Mouse (Mus musculus): ENCODE results near the gene Zfp967. TPM values are rescaled to one million over a fixed set of nuclear protein-coding genes. Genes with fewer than 3 reads are reported as not detected.
"Not testable (repeated sequence)": the region's sequence is repeated elsewhere in the genome, so short reads cannot be mapped to it uniquely, and the experiment has no call there.

Gene Zfp967
- not detected for polyA plus RNA-seq (2012; fragmentation: generic; extraction: Trizol)
- long read RNA-seq, experiment 1, partial matches to known transcripts = 1 of 1 reads
- long read RNA-seq, experiment 1, other reads (novel, unspliced or antisense) = 0 of 1 reads
- long read RNA-seq, experiment 2, partial matches to known transcripts = 0 of 4 reads
- long read RNA-seq, experiment 2, other reads (novel, unspliced or antisense) = 4 of 4 reads

GRCm38 (mm10) chr2:176520756-176521155 is at the start of gene Zfp967:
Gene Zfp967, plus strand, starts transcription at chr2:176521056.
- H3K36me3 ChIP-seq (ENCODE audit: control insufficient read depth, insufficient read depth); H3ac ChIP-seq (ENCODE audit: control insufficient read depth, insufficient read length, low read depth); H3K4me3 ChIP-seq (ENCODE audit: insufficient read depth, poor library complexity, severe bottlenecking); H3K79me2 ChIP-seq (ENCODE audit: control insufficient read depth, insufficient read depth); H3K79me3 ChIP-seq (ENCODE audit: low read depth); H3K27me3 ChIP-seq (ENCODE audit: control insufficient read depth, insufficient read depth, insufficient read length): not testable (repeated sequence)

GRCm38 (mm10) chr2:176486683-176487082 is 34.2 kb upstream of the Zfp967 start, which contains the start of gene Gm14434:
Gene Gm14434, minus strand, starts transcription at chr2:176486783.
- H3K36me3 ChIP-seq (ENCODE audit: control insufficient read depth, insufficient read depth); H3K79me2 ChIP-seq (ENCODE audit: control insufficient read depth, insufficient read depth); H3K27me3 ChIP-seq (ENCODE audit: control insufficient read depth, insufficient read depth, insufficient read length); H3ac ChIP-seq (ENCODE audit: control insufficient read depth, insufficient read length, low read depth); H3K79me3 ChIP-seq (ENCODE audit: low read depth); H3K4me3 ChIP-seq (ENCODE audit: insufficient read depth, poor library complexity, severe bottlenecking): not testable (repeated sequence)

Other genes starting within 250 kb of the Zfp967 start
- gene Gm11009, start 201.6 kb upstream of the Zfp967 start, polyA plus RNA-seq (2012; fragmentation: generic; extraction: Trizol) = not detected
- 0.67 TPM for gene Gm14435, start 97.5 kb upstream of the Zfp967 start, polyA plus RNA-seq (2012; fragmentation: generic; extraction: Trizol)
- gene Gm14434, start 34.3 kb upstream of the Zfp967 start, polyA plus RNA-seq (2012; fragmentation: generic; extraction: Trizol) = 5.8 TPM
- 0.95 TPM for gene Gm14308, start 115.3 kb downstream of the Zfp967 start, polyA plus RNA-seq (2012; fragmentation: generic; extraction: Trizol)
- gene Zfp973, start 149.5 kb downstream of the Zfp967 start, polyA plus RNA-seq (2012; fragmentation: generic; extraction: Trizol) = 1.8 TPM
- gene Gm14305, start 187.3 kb downstream of the Zfp967 start, polyA plus RNA-seq (2012; fragmentation: generic; extraction: Trizol) = 7.2 TPM

Data from C2C12 (cell line).